Mouse (Mus musculus): ENCODE measurements around the gene Kctd17.

GRCm38 (mm10) chr15:78479470-78479869 lies 51.1 kb downstream of the Kctd17 start:
- no peak for TF ChIP-seq EP300 (optimal IDR thresholded peaks at IDR 0.05)
- no peak for TF ChIP-seq CTCF (IDR thresholded peaks at IDR 0.05; ENCODE audit: low read depth)
